Mouse (Mus musculus) C2C12 (cell line): ENCODE data around the gene St6galnac6. TPM values are rescaled to one million over a fixed set of nuclear protein-coding genes. Genes with fewer than 3 reads are reported as not detected.

Experiments
- H3K27me3 ChIP-seq: one replicate; pipeline ENCODE4 v1.6.1; 2011; ENCODE audit not compliant: control insufficient read depth, insufficient read depth, insufficient read length
- H3K36me3 ChIP-seq: one replicate; pipeline ENCODE4 v1.6.1; 2011; ENCODE audit not compliant: control insufficient read depth, insufficient read depth
- H3K4me3 ChIP-seq: one replicate; pipeline ENCODE4 v1.5.1; 2011; ENCODE audit warnings: mild to moderate bottlenecking, control low read depth; ENCODE audit not compliant: poor library complexity, insufficient read depth, severe bottlenecking
- H3K79me2 ChIP-seq: one replicate; pipeline ENCODE4 v1.6.1; 2011; ENCODE audit not compliant: control insufficient read depth, insufficient read depth
- H3K79me3 ChIP-seq: one replicate; pipeline ENCODE4 v1.6.1; 2011; ENCODE audit warnings: low read depth, control low read depth
- H3ac ChIP-seq: one replicate; pipeline ENCODE3; 2011; ENCODE audit warnings: low read depth; ENCODE audit not compliant: control insufficient read depth, insufficient read length
- CEBPB ChIP-seq: IDR thresholded peaks from one replicate; pipeline ENCODE4 v1.6.1; 2011; ENCODE audit warnings: low read depth, mild to moderate bottlenecking, control low read depth, moderate library complexity
- CTCF ChIP-seq: IDR thresholded peaks from one replicate; pipeline ENCODE4 v1.5.1; 2011; ENCODE audit not compliant: control insufficient read depth, insufficient read depth, insufficient read length
- FOSL1 ChIP-seq: IDR thresholded peaks from one replicate; pipeline ENCODE4 v1.8.0; 2011; ENCODE audit warnings: mild to moderate bottlenecking, low read length; ENCODE audit not compliant: poor library complexity, insufficient read depth, severe bottlenecking
- MAX ChIP-seq: IDR thresholded peaks from one replicate; pipeline ENCODE4 v1.6.1; 2011; ENCODE audit warnings: mild to moderate bottlenecking, control low read depth
- MYOD1 ChIP-seq: IDR thresholded peaks from one replicate; pipeline ENCODE4 v1.6.1; 2011; ENCODE audit warnings: low read depth; ENCODE audit not compliant: control insufficient read depth, insufficient read length
- MYOG ChIP-seq: IDR thresholded peaks from one replicate; pipeline ENCODE4 v1.6.1; 2011; ENCODE audit not compliant: control insufficient read depth, insufficient read length; ENCODE audit errors: extremely low read depth
- USF1 ChIP-seq: IDR thresholded peaks from one replicate; pipeline ENCODE4 v1.6.1; 2011; ENCODE audit warnings: low read depth, mild to moderate bottlenecking, control low read depth, moderate library complexity
- polyA plus RNA-seq: library from polyadenylated mRNA; unstranded; fragments of >200 nt; fragmentation: generic; extraction: Trizol; gene quantifications from one replicate; pipeline ENCODE4 v1.2.1, GENCODE M21; 2012; ENCODE audit warnings: missing spikeins

Gene St6galnac6
- polyA plus RNA-seq, 1 experiment = 59.1 TPM

GRCm38 (mm10) chr2:32598506-32598905, 1.0 kb upstream of the St6galnac6 start:
- Histone ChIP-seq H3K4me3 (no peak overlapping the region), H3K79me3 (no peaks in the 10 kb centered on the region), H3K27me3 (no peaks in the 10 kb centered on the region), H3K79me2 (peaks cover 18% of the 10 kb centered on the region), H3ac (peak overlapping the region; percentile 13), H3K36me3 (peaks cover 35% of the 10 kb centered on the region)
- TF ChIP-seq USF1 (no peak), MYOG (no peak), CTCF (no peak), MAX (no peak), MYOD1 (no peak), FOSL1 (no peak), CEBPB (no peak)

GRCm38 (mm10) chr2:32601417-32602065, 2.0 kb downstream of the St6galnac6 start:
- Histone ChIP-seq H3K79me3 (no peaks in the 10 kb centered on the region), H3K36me3 (peaks cover 9% of the 10 kb centered on the region), H3K79me2 (peaks cover 10% of the 10 kb centered on the region), H3K4me3 (no peak overlapping the region), H3ac (no peak overlapping the region), H3K27me3 (no peaks in the 10 kb centered on the region)
- TF ChIP-seq MYOD1 (no peak), MAX (peak; percentile 37), CTCF (peak; percentile 89)

- Histone ChIP-seq H3K36me3 (no peaks in the 10 kb centered on the region), H3K27me3 (no peaks in the 10 kb centered on the region), H3K4me3 (no peak overlapping the region), H3ac (no peak overlapping the region), H3K79me2 (peaks cover 17% of the 10 kb centered on the region), H3K79me3 (no peaks in the 10 kb centered on the region)
- TF ChIP-seq USF1 = no peak
- TF ChIP-seq FOSL1 = no peak
- TF ChIP-seq MYOG = no peak
- TF ChIP-seq CTCF = peak; percentile 71
- TF ChIP-seq MAX = peak; percentile 49
Measured at GRCm38 (mm10) chr2:32602600-32603054, 3.1 kb downstream of the St6galnac6 start.

GRCm38 (mm10) chr2:32604631-32605030, 5.1 kb downstream of the St6galnac6 start:
- Histone ChIP-seq H3K79me3 (peaks cover 4% of the 10 kb centered on the region), H3K36me3 (no peaks in the 10 kb centered on the region), H3K79me2 (peaks cover 28% of the 10 kb centered on the region), H3K27me3 (no peaks in the 10 kb centered on the region), H3K4me3 (no peak overlapping the region), H3ac (no peak overlapping the region)
- no peak for TF ChIP-seq MYOG
- TF ChIP-seq MAX = no peak
- no peak for TF ChIP-seq CTCF
- no peak for TF ChIP-seq USF1
- TF ChIP-seq CEBPB = no peak
- no peak for TF ChIP-seq FOSL1
- TF ChIP-seq MYOD1 = no peak

GRCm38 (mm10) chr2:32606161-32607142, 6.9 kb downstream of the St6galnac6 start:
- H3K4me3 ChIP-seq = peak overlapping the region; percentile 94
- H3ac ChIP-seq = peak overlapping the region; percentile 89
- H3K79me3 ChIP-seq = peaks cover 15% of the 10 kb centered on the region
- TF ChIP-seq FOSL1 (no peak), MYOG (no peak), USF1 (no peak), MAX (peak; percentile 37), MYOD1 (no peak), CEBPB (no peak), CTCF (peak; percentile 20)
- peaks cover 42% of the 10 kb centered on the region for H3K79me2 ChIP-seq
- no peaks in the 10 kb centered on the region for H3K27me3 ChIP-seq
- peaks cover 4% of the 10 kb centered on the region for H3K36me3 ChIP-seq
